Mouse (Mus musculus) central nervous system, embryonic 14 days (tissue): ENCODE results near the gene Nt5c3. TPM values are rescaled to one million over a fixed set of nuclear protein-coding genes. Genes with fewer than 3 reads are reported as not detected.

Experiments used
- polyA plus RNA-seq: library from polyadenylated mRNA; depleted of rRNA; stranded (reverse); fragments of >200 nt; gene quantifications from 2 replicates; pipeline ENCODE4 v1.2.3, GENCODE M21; 2012; rRNA removed

Nt5c3 gene
- 48.3 and 50.6 TPM in 2 replicates for polyA plus RNA-seq

GRCm38 (mm10) chr6:56923726-56924707 lies at the start of gene Nt5c3, which contains the start of gene Vmn1r4:
Gene Nt5c3, minus strand, starts transcription at chr6:56923932.
Gene Vmn1r4, plus strand, starts transcription at chr6:56924015.

GRCm38 (mm10) chr6:56969973-56970372 lies 46.2 kb upstream of the Nt5c3 start, which contains the start of gene Vmn1r5:
Gene Vmn1r5, plus strand, starts transcription at chr6:56970273.

Other genes starting within 250 kb of the Nt5c3 start
- gene Lsm5, start 219.2 kb downstream of the Nt5c3 start, polyA plus RNA-seq, result 92.4 and 116 TPM in 2 replicates
- 24.4 and 30.3 TPM in 2 replicates for gene Avl9, start 209.0 kb downstream of the Nt5c3 start, polyA plus RNA-seq
- 28.3 and 31.3 TPM in 2 replicates for gene Kbtbd2, start 126.1 kb downstream of the Nt5c3 start, polyA plus RNA-seq
- 40.0 and 90.3 TPM in 2 replicates for gene Fkbp9, start 91.9 kb downstream of the Nt5c3 start, polyA plus RNA-seq
- 0.36 and 0.43 TPM in 2 replicates for gene Vmn1r4, start 83 bp upstream of the Nt5c3 start, polyA plus RNA-seq
- gene Vmn1r5, start 46.3 kb upstream of the Nt5c3 start, polyA plus RNA-seq, result not detected in 2 replicates
- not detected in 2 replicates for gene Vmn1r6, start 73.3 kb upstream of the Nt5c3 start, polyA plus RNA-seq
- not detected in 2 replicates for gene Vmn1r7, start 101.4 kb upstream of the Nt5c3 start, polyA plus RNA-seq
- not detected in 2 replicates for gene Vmn1r8, start 108.4 kb upstream of the Nt5c3 start, polyA plus RNA-seq
- not detected in 2 replicates for gene Vmn1r9, start 142.9 kb upstream of the Nt5c3 start, polyA plus RNA-seq
- gene Vmn1r10, start 185.5 kb upstream of the Nt5c3 start, polyA plus RNA-seq, result not detected in 2 replicates
- not detected in 2 replicates for gene Vmn1r11, start 209.5 kb upstream of the Nt5c3 start, polyA plus RNA-seq
- gene Vmn1r12, start 233.0 kb upstream of the Nt5c3 start, polyA plus RNA-seq, result not detected in 2 replicates